Mouse (Mus musculus): ENCODE data around the gene Prdx1. TPM values are rescaled to one million over a fixed set of nuclear protein-coding genes. Genes with fewer than 3 reads are reported as not detected.

The Prdx1 gene
- polyA plus RNA-seq (2017; shearing (Covaris generic)), result 100 to 1,000 TPM; 622 to 762 TPM

GRCm38 (mm10) chr4:116685402-116686061 is at the start of gene Prdx1:
TSS of gene Prdx1 (plus strand) at chr4:116685544.

DNA sequence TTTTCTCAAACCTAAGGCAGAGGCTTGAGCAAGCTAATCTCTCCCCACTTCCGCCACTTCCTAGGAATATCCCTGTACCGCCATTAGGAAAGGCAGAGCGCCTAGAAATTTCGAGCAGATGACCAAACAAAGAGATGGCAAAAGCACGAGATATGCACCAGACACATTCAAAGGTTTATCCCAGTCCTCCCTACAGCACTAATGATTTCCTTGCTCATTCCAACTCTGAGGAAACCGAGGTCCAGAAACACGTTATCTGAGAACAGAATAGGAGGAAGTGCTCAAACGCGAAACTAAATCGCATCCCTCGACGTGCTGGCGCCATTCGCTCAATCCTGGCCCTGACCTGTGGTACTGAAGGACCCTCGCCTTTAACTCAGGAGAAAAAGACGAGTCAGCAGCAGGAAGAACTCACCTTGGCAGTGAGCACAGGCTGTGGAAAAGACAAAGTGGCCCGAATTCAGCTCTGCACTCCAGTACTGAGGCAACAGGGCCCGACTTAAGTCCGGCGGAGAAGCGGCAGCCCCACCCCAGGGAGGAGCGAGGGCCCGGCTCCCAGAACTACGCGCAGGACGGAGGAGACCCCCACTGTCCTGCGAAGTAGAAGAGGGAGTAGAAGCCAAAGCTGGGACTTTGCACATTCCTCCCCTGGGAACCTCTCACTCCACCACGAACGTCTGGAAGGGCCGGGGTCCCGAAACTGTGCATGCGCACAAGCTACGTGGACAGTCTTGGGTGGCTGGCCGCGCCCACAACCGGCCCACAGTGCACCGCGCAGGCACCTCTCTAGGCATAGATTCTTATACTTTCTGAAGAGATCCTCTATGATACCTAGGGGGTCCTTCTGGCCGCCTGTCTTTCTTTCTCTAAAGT is 34.2 kb upstream of the Prdx1 start, which contains the start of gene Akr1a1:
TSS of gene Akr1a1 (minus strand) at position 757 of the 873 bp plus-strand sequence.

DNA sequence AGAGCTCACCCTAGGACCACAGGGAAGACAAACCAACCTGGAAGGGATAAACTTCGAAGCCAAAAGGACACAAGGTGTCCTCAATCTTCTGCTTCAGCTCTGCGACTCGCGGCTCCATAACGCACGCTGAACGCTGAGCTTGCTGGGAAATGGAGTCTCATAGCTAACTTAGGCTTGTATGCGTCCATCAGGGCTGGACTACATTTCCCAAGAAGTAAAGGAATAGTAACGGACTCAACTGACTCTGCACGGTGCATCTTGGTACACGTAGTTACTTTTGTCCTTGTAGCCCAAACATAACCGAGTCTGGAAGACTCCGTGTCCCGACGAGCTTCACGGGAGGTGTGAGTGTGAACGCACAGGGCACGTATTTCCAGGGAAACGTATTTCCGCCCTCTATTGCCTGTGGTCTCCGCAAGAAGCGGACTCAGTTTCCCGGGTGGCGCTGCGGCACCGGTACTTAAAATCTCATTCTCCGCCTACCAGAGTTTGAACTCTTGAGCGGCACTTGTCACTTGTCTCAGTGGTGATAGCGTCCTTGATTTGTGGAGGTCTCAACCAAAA is 22.9 kb downstream of the Prdx1 start, which contains the start of the genes Mmachc and Ccdc163:
TSS of gene Mmachc (minus strand) at position 206 of the 564 bp plus-strand sequence.
TSS of gene Ccdc163 (plus strand) at position 309 of the 564 bp plus-strand sequence.

DNA sequence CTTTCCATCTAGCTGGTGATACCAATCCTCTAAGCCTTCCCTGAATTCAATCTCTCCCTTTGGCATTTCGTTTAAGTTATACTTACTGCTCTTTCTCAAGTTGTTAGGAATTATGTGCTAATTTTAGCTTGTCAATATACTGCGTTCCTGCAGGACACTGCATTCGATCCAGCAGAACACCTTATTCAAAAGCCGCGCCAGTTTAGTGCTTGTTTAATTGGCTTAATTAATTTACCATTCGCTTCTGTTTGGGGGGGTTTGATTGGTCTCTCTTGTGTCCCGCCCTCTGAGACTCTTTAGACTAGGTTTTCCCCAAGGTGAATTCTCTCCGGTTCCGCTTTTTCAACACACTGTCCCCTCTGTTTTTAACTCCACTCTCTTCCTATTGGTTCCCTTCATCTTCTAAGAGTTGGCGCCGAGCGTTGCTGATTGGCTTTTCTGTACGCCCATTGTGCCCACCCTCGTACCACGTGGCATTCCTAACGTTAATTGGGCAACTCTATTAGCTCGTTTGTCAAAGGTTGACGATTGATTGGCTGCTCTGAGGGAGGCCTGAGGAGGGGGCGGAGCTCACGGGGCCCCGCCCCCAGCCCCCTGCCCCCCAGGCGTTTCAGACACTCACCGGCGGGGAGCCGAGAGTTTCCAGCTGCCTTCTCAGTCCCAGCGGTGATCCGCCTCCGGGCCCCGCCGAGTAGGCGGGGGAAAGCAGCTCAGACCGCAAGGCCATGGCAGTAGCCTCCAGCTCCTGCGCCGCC is 35.2 kb downstream of the Prdx1 start, which contains the start of gene Tesk2:
TSS of gene Tesk2 (plus strand) at position 606 of the 755 bp plus-strand sequence.

Other genes starting within 250 kb of the Prdx1 start
- 10 to 100 TPM; 10.7 to 15.2 TPM for gene Mast2, start 221.4 kb upstream of the Prdx1 start, polyA plus RNA-seq (2017; shearing (Covaris generic))
- gene Ipp, start 178.0 kb upstream of the Prdx1 start, polyA plus RNA-seq (2017; shearing (Covaris generic)), result 10 to 100 TPM; 17.3 to 24.5 TPM
- gene Tmem69, start 129.6 kb upstream of the Prdx1 start, polyA plus RNA-seq (2017; shearing (Covaris generic)), result 10 to 100 TPM; 15.2 to 18.7 TPM
- gene Gpbp1l1, start 127.9 kb upstream of the Prdx1 start, polyA plus RNA-seq (2017; shearing (Covaris generic)), result 10 to 100 TPM; 43.6 to 55.0 TPM
- 10 to 100 TPM in 1 of 2 experiments, 1 to 10 TPM in 1; 8.0 to 12.0 TPM for gene Ccdc17, start 88.9 kb upstream of the Prdx1 start, polyA plus RNA-seq (2017; shearing (Covaris generic))
- gene Nasp, start 57.6 kb upstream of the Prdx1 start, polyA plus RNA-seq (2017; shearing (Covaris generic)), result 10 to 100 TPM; 50.5 to 76.9 TPM
- gene Akr1a1, start 33.9 kb upstream of the Prdx1 start, polyA plus RNA-seq (2017; shearing (Covaris generic)), result 100 to 1,000 TPM; 297 to 376 TPM
- 1 to 10 TPM; 4.0 to 8.7 TPM for gene Mmachc, start 22.9 kb downstream of the Prdx1 start, polyA plus RNA-seq (2017; shearing (Covaris generic))
- 1 to 10 TPM; 7.5 to 7.7 TPM for gene Ccdc163, start 23.0 kb downstream of the Prdx1 start, polyA plus RNA-seq (2017; shearing (Covaris generic))
- gene Tesk2, start 35.4 kb downstream of the Prdx1 start, polyA plus RNA-seq (2017; shearing (Covaris generic)), result 1 to 10 TPM; 4.7 to 6.6 TPM
- 10 to 100 TPM; 31.7 to 36.5 TPM for gene Toe1, start 122.1 kb downstream of the Prdx1 start, polyA plus RNA-seq (2017; shearing (Covaris generic))
- 10 to 100 TPM; 11.3 to 13.3 TPM for gene Mutyh, start 122.2 kb downstream of the Prdx1 start, polyA plus RNA-seq (2017; shearing (Covaris generic))
- under 1 TPM; 0.18 to 0.44 TPM for gene Hpdl, start 136.2 kb downstream of the Prdx1 start, polyA plus RNA-seq (2017; shearing (Covaris generic))
- under 1 TPM; 0.04 to 0.21 TPM for gene Zswim5, start 191.8 kb downstream of the Prdx1 start, polyA plus RNA-seq (2017; shearing (Covaris generic))